Mouse (Mus musculus) small intestine, adult 2 months (tissue): ENCODE measurements around the gene Spon1.

Source experiments
- CTCF ChIP-seq: fragments of 200-500 bp; IDR thresholded peaks from 2 replicates; pipeline ENCODE4 v1.5.1; 2012; ENCODE audit warnings: low read depth, mild to moderate bottlenecking, control low read depth, inconsistent platforms, low read length, moderate library complexity, mixed read lengths; ENCODE audit not compliant: insufficient replicate concordance, insufficient read length; ENCODE audit errors: extremely low read depth
- POLR2A ChIP-seq: fragments of 200-500 bp; IDR thresholded peaks from 2 replicates; pipeline ENCODE4 v1.6.1; 2012; ENCODE audit warnings: low read depth, mild to moderate bottlenecking, control low read depth, inconsistent platforms, low read length, moderate library complexity

- TF ChIP-seq POLR2A (no peak), CTCF (no peak)
Observed at GRCm38 (mm10) chr7:113850389-113850788, 84.6 kb downstream of the Spon1 start.
